Mouse (Mus musculus) liver, postnatal 0 days (tissue): Measurements from ENCODE around the gene Cdc25a.

Source experiments
- CTCF ChIP-seq: sonication (generic); IDR thresholded peaks from 2 replicates; pipeline ENCODE4 v1.5.1; 2016; ENCODE audit warnings: antibody characterized with exemption, low read depth
- EP300 ChIP-seq: IDR thresholded peaks from 2 replicates; pipeline ENCODE4 v1.6.1; 2016; ENCODE audit warnings: antibody characterized with exemption, low read depth, mild to moderate bottlenecking

DNA sequence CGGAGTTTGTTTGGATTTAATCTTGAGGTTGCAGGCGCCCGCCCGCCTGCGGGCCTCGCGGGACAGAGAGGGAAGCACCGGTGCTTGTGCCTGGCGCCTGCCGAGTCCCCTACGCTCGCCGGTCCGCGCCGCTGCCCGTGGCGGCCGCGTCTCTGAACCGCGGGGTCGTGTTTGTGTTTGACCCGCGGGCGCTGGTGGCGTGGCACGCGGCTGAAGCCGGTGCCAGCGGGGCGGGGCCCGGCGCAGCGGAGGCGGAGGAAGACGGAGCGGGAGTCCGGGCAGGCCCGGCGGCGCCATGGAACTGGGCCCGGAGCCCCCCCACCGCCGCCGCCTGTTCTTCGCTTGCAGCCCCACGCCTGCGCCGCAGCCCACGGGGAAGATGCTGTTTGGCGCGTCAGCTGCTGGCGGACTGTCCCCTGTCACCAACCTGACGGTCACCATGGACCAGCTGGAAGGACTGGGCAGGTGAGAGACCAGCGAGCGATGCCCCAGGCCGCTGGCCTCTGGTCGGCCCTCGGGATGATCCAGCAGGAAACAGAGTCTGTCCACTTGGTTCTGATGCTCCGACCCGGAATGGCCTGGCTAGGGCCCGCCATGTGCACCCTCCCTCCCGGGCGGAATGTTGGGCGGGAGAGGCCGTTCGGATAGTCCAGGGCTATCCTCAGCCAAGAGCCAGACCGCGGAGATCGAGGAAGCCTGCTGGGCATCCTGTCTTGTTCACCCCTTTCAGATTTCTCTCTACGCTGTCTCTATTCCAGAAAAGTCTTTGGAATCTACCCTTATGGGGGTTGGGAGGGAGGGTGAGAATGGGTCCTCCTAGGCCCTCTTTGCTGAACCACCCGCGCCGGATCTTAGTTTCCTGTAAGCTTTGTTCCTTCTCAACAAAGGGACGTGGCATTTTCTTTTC is 569 bp downstream of the Cdc25a start:
- TF ChIP-seq CTCF: no peak
- TF ChIP-seq EP300: no peak
